Mouse (Mus musculus) embryonic facial prominence, embryonic 11.5 days (tissue): ENCODE results near the gene Prkci. TPM values are rescaled to one million over a fixed set of nuclear protein-coding genes. Genes with fewer than 3 reads are reported as not detected.

Experiments used
- ATAC-seq: fragments of 200-750 bp; cut with Nextera tagmentation; replicated peaks from 2 replicates; pipeline ENCODE4 v1.8.0; 2017; ENCODE audit warnings: low read depth; ENCODE audit not compliant: insufficient number of reproducible peaks, low FRiP score, low TSS enrichment
- DNase-seq: peaks from one replicate; pipeline ENCODE4 v3.0.0-alpha.2; 2015; ENCODE audit warnings: low spot score
- H3K27ac ChIP-seq: fragments of 300-500 bp; sonication (generic); replicated peaks from 2 replicates; pipeline ENCODE4 v1.5.1; 2014; ENCODE audit warnings: mild to moderate bottlenecking, low read depth, low read length, control low read depth
- H3K27me3 ChIP-seq: fragments of 300-500 bp; sonication (generic); 2 replicates; pipeline ENCODE4 v1.6.1; 2014; ENCODE audit warnings: mild to moderate bottlenecking, low read length, moderate library complexity, mixed read lengths; ENCODE audit not compliant: control insufficient read depth, insufficient read depth
- H3K36me3 ChIP-seq: fragments of 300-500 bp; sonication (generic); replicated peaks from 2 replicates; pipeline ENCODE4 v1.6.1; 2014; ENCODE audit warnings: low read depth, mild to moderate bottlenecking, low read length, moderate library complexity, mixed read lengths; ENCODE audit not compliant: control insufficient read depth, insufficient read depth
- H3K4me1 ChIP-seq: fragments of 300-500 bp; sonication (generic); 2 replicates; pipeline ENCODE4 v1.6.1; 2014; ENCODE audit warnings: low read length, mixed read lengths; ENCODE audit not compliant: control insufficient read depth, insufficient read depth
- H3K4me2 ChIP-seq: fragments of 300-500 bp; sonication (generic); 2 replicates; pipeline ENCODE4 v1.6.1; 2014; ENCODE audit warnings: low read depth, mild to moderate bottlenecking, control low read depth, low read length, moderate library complexity
- H3K4me3 ChIP-seq: fragments of 300-500 bp; sonication (generic); 2 replicates; pipeline ENCODE4 v1.5.1; 2014; ENCODE audit warnings: low read depth, low read length, control low read depth
- H3K9ac ChIP-seq: fragments of 300-500 bp; sonication (generic); replicated peaks from 2 replicates; pipeline ENCODE4 v1.6.1; 2014; ENCODE audit warnings: mild to moderate bottlenecking, control low read depth, low read length
- H3K9me3 ChIP-seq: fragments of 300-500 bp; sonication (generic); replicated peaks from 2 replicates; pipeline ENCODE4 v1.6.1; 2016; ENCODE audit warnings: mild to moderate bottlenecking, low read length, inconsistent platforms, mixed read lengths; ENCODE audit not compliant: control insufficient read depth
- WGBS: fragments of 180-500 bp; shearing (Covaris S2); extraction: QIAGEN DNeasy Blood & Tissue Kit; methylation state at CpG from one replicate; pipeline ENCODE4 v1.1.7; 2014; 5-methylcytosine and 5-hydroxymethylcytosine counted together
- polyA plus RNA-seq: library from polyadenylated mRNA; unstranded; fragments of >200 nt; fragmentation: Nextera tagmentation; extraction: Ambion mirVana; gene quantifications from 2 replicates; pipeline ENCODE4 v1.2.1, GENCODE M21; 2014

Prkci gene
- polyA plus RNA-seq, 1 experiment from 2014 or later = 57.1 TPM

DNA sequence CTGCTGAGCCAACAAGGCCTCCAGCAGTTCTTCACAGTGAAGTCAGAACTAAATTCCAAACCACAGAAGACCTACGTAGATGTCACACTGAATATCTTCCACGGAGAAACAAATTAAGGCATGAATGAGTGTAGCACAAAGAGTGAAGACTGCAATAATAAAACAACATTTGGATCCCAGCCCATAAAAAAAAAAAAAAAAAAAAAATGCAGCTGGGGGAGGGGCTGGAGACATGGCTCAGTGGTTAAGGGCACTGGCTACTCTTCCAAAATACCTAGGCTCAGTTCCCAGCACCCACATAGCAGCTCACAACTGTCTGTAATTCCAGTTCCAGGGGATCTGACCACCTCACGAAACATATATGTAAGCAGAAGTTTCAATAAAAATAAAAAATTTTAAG is 31.3 kb upstream of the Prkci start:
- Histone ChIP-seq H3K4me3 (no peak overlapping the region), H3K27me3 (no peaks in the 10 kb centered on the region), H3K36me3 (peaks cover 10% of the 10 kb centered on the region), H3K4me1 (no peaks in the 10 kb centered on the region), H3K9ac (no peak overlapping the region), H3K9me3 (no peaks in the 10 kb centered on the region; the same call in 1 of the 2 replicates), H3K4me2 (no peak overlapping the region), H3K27ac (no peak overlapping the region)
- ATAC-seq (no peak), DNase-seq (no peak)
- 91% methylated on average over 3 of the region's 3 CpGs for WGBS

DNA sequence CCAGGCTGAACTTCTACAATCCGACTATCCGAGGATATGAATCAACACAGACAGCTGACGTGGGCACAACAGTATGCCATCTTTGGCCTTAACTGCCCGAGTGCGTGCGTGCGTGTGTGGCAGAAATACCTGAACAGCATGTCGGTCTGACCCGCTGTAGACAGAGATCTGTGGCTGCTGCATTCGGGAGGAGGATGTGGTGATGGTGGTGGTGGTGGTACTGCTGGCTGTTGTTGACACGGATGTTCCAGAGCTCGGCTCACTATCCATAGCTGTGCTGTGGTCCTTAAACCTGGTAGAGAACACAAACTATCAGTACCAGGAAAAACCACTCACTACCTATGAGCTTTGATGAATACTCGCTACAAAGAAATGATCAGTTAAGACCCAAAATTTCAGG is 29.9 kb upstream of the Prkci start:
- Histone ChIP-seq H3K9me3 (no peaks in the 10 kb centered on the region; the same call in 1 of the 2 replicates), H3K4me2 (no peak overlapping the region), H3K36me3 (peaks cover 10% of the 10 kb centered on the region), H3K4me3 (no peak overlapping the region), H3K9ac (no peak overlapping the region), H3K27ac (no peak overlapping the region), H3K27me3 (no peaks in the 10 kb centered on the region), H3K4me1 (no peaks in the 10 kb centered on the region)
- no peak for ATAC-seq
- WGBS = 94% methylated on average over 13 of the region's 13 CpGs
- no peak for DNase-seq

- peaks cover 1% of the 10 kb centered on the region for H3K36me3 ChIP-seq
- H3K9me3 ChIP-seq = no peaks in the 10 kb centered on the region; the same call in 1 of the 2 replicates
- DNase-seq (peak; percentile 60), ATAC-seq (peak; percentile 62; the same call in 1 of the 2 replicates)
- no peaks in the 10 kb centered on the region for H3K27me3 ChIP-seq
- H3K9ac ChIP-seq = peak overlapping the region; percentile 93
- H3K4me2 ChIP-seq = peak overlapping the region; percentile 64
- H3K4me1 ChIP-seq = no peaks in the 10 kb centered on the region
- WGBS = under 1% methylated on average over 54 of the region's 54 CpGs
- H3K4me3 ChIP-seq = peak overlapping the region; percentile 97
- H3K27ac ChIP-seq = peak overlapping the region; percentile 47; the same call in 1 of the 2 replicates
These were observed 26.9 kb upstream of the Prkci start for GRCm38 (mm10) chr3:30968531-30969092.

GRCm38 (mm10) chr3:30969104-30969581 is 26.4 kb upstream of the Prkci start, which contains the start of gene Phc3:
TSS of gene Phc3 (minus strand) at chr3:30969415.
- Histone ChIP-seq H3K27ac (peak within 1 kb of the TSS; percentile 47), H3K9me3 (no peaks in the 10 kb centered on the region), H3K4me3 (peak within 1 kb of the TSS; percentile 97), H3K4me2 (peak within 1 kb of the TSS; percentile 64), H3K4me1 (no peaks in the 10 kb centered on the region), H3K36me3 (no peaks in the 10 kb centered on the region), H3K9ac (peak within 1 kb of the TSS; percentile 93), H3K27me3 (no peaks in the 10 kb centered on the region)
- under 1% methylated on average over 34 of the region's 34 CpGs for WGBS
- peak; percentile 94 for ATAC-seq
- DNase-seq = peak; percentile 97

- DNase-seq (peak; percentile 80), ATAC-seq (peak; percentile 79)
- Histone ChIP-seq H3K9me3 (no peaks in the 10 kb centered on the region), H3K4me2 (no peak overlapping the region), H3K9ac (no peak overlapping the region), H3K4me3 (no peak overlapping the region), H3K4me1 (no peaks in the 10 kb centered on the region), H3K27me3 (no peaks in the 10 kb centered on the region), H3K27ac (no peak overlapping the region), H3K36me3 (no peaks in the 10 kb centered on the region)
- WGBS = 40% methylated on average over 9 of the region's 9 CpGs
These were observed 20.3 kb upstream of the Prkci start for GRCm38 (mm10) chr3:30975102-30975754.

DNA sequence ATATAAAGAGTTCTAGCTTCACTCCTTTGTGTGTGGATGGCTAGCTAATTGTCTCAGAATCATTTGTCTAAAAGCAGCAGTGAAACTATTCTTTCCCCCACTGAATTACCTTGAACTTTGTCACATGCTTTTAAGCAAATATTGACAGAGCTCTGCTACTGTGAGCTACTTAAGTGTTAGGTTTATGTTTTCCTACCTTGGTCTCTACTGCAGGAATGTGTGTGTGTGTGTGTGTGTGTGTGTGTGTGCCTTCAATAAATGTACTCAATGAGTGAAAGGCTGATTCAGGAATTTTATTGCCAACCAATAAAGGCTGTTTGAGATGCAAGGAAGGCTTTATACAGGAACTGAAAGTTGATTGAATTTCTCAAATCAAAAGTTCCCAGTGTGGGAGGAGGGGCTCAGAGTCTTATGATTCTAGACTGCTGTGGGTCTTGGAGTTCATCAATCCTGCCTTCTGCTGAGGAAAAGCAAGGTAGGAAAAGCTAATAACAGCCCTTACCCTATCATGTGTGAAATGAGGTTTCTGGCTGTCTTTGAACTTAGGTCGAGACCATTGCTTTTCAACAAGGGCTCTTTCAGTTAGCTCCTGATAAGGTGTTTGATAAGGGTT is 18.4 kb upstream of the Prkci start:
- Histone ChIP-seq H3K9me3 (no peaks in the 10 kb centered on the region), H3K36me3 (no peaks in the 10 kb centered on the region), H3K4me3 (no peak overlapping the region), H3K27ac (no peak overlapping the region), H3K4me1 (no peaks in the 10 kb centered on the region), H3K9ac (no peak overlapping the region), H3K4me2 (no peak overlapping the region), H3K27me3 (no peaks in the 10 kb centered on the region)
- WGBS = 76% methylated on average over 1 of the region's 1 CpGs
- DNase-seq (no peak), ATAC-seq (no peak)

- WGBS = 74% methylated on average over 5 of the region's 5 CpGs
These were observed 13.7 kb upstream of the Prkci start for GRCm38 (mm10) chr3:30981616-30982380.

More at GRCm38 (mm10) chr3:30981616-30982380, 13.7 kb upstream of the Prkci start:
- Histone ChIP-seq H3K27ac (no peak overlapping the region), H3K4me3 (no peak overlapping the region), H3K9me3 (no peaks in the 10 kb centered on the region), H3K4me1 (no peaks in the 10 kb centered on the region), H3K9ac (no peak overlapping the region), H3K27me3 (no peaks in the 10 kb centered on the region), H3K36me3 (no peaks in the 10 kb centered on the region), H3K4me2 (no peak overlapping the region)
- no peak for ATAC-seq
- no peak for DNase-seq
